Comparison of ENCODE assay signal across 9 mouse cellular contexts in genomic region chr4:137942782-137943486, GRCm38 (mm10). TPM values are rescaled to one million over a fixed set of nuclear protein-coding genes. Genes with fewer than 3 reads are reported as not detected.
DNase-seq lines count a peak whose midpoint lies in the region; ATAC-seq lines count a peak whose summit lies in the region.
"Had no signal": no experiment of that assay in that cellular context is flagged by ENCODE, and none has a peak within 500 bp of the region (broad histone marks: within the 10 kb centered on the region; RNA-seq: fewer than 3 reads in every experiment).

No protein-coding gene starts in this region.

- H3K4me3 ChIP-seq in liver, embryonic 13.5 days (replicated peaks), result no peak overlapping the region
- no peak overlapping the region for H3K4me3 ChIP-seq in embryonic facial prominence, embryonic 10.5 days
- no peak overlapping the region for H3K4me3 ChIP-seq in midbrain, embryonic 16.5 days (ENCODE audit: low read depth, low read length)

- H3K27ac ChIP-seq in liver, embryonic 13.5 days, result peak overlapping the region; percentile 30
- H3K27ac ChIP-seq in embryonic facial prominence, embryonic 10.5 days (replicated peaks), result 0 out of 2 replicates have a peak overlapping the region, but pooled peaks have one; percentile 3
- peak overlapping the region; percentile 43 for H3K27ac ChIP-seq in midbrain, embryonic 16.5 days (ENCODE audit: low read length)

- H3K27me3 ChIP-seq in liver, embryonic 13.5 days, result no peaks in the 10 kb centered on the region
- no peaks in the 10 kb centered on the region for H3K27me3 ChIP-seq in embryonic facial prominence, embryonic 10.5 days (replicated peaks; ENCODE audit: low read depth, poor library complexity, severe bottlenecking)
- no peaks in the 10 kb centered on the region for H3K27me3 ChIP-seq in midbrain, embryonic 16.5 days (ENCODE audit: control insufficient read depth, insufficient read depth, low read depth, low read length)

- H3K9ac ChIP-seq in liver, embryonic 13.5 days, result no peak overlapping the region
- no peak overlapping the region; the same call in 1 of the 2 replicates for H3K9ac ChIP-seq in midbrain, embryonic 16.5 days (ENCODE audit: low read depth, low read length)

- no peaks in the 10 kb centered on the region for H3K9me3 ChIP-seq in liver, embryonic 13.5 days (replicated peaks)
- H3K9me3 ChIP-seq in embryonic facial prominence, embryonic 10.5 days, result no peaks in the 10 kb centered on the region
- no peaks in the 10 kb centered on the region; the same call in 1 of the 2 replicates for H3K9me3 ChIP-seq in midbrain, embryonic 16.5 days (replicated peaks; ENCODE audit: control insufficient read depth, low read length, poor library complexity, severe bottlenecking)

- ATAC-seq in frontal cortex, adult (ENCODE audit: low TSS enrichment), result peak; percentile 41; the same call in 1 of the 2 replicates
- ATAC-seq in liver, embryonic 13.5 days (ENCODE audit: low read depth), result no peak
- no peak for ATAC-seq in midbrain, embryonic 16.5 days
- no peak for ATAC-seq in monocyte, adult 5-6 weeks (replicated peaks; ENCODE audit: insufficient number of reproducible peaks, low FRiP score, low TSS enrichment, poor library complexity, severe bottlenecking)

- WGBS in liver, embryonic 13.5 days (ENCODE audit: insufficient replicate concordance), result 70% methylated on average over 9 of the region's 9 CpGs
- WGBS in embryonic facial prominence, embryonic 10.5 days, result 61% methylated on average over 9 of the region's 9 CpGs
- WGBS in midbrain, embryonic 16.5 days, result 33% methylated on average over 9 of the region's 9 CpGs

- H3K36me3 ChIP-seq in liver, embryonic 13.5 days, result peaks cover 54% of the 10 kb centered on the region
- peaks cover 99% of the 10 kb centered on the region for H3K36me3 ChIP-seq in embryonic facial prominence, embryonic 10.5 days (replicated peaks)
- peaks cover 14% of the 10 kb centered on the region for H3K36me3 ChIP-seq in midbrain, embryonic 16.5 days (ENCODE audit: control insufficient read depth, insufficient read depth, low read length)

- no peak for DNase-seq in frontal cortex, postnatal 25 days (ENCODE audit: low spot score in 2 of 2)
- DNase-seq in liver, embryonic 13.5 days, result no peak
- no peak for DNase-seq in liver
- DNase-seq in embryonic facial prominence, embryonic 10.5 days (ENCODE audit: low spot score), result no peak
- DNase-seq in adrenal gland, postnatal 10 days, result no peak
- DNase-seq: kidney, adult 8-10 months had no signal

- no peak overlapping the region for H3K4me2 ChIP-seq in liver, embryonic 13.5 days
- no peak overlapping the region for H3K4me2 ChIP-seq in midbrain, embryonic 16.5 days (ENCODE audit: low read length)

- peaks cover 25% of the 10 kb centered on the region for H3K4me1 ChIP-seq in liver, embryonic 13.5 days (replicated peaks)
- peaks cover 7% of the 10 kb centered on the region; the same call in 1 of the 2 replicates for H3K4me1 ChIP-seq in embryonic facial prominence, embryonic 10.5 days
- H3K4me1 ChIP-seq in midbrain, embryonic 16.5 days (ENCODE audit: control insufficient read depth, insufficient read depth, low read length), result peaks cover 17% of the 10 kb centered on the region

RNA-seq across cellular contexts. Expression of gene Eif4g3, which starts 49.9 kb away (rescaled TPM):
- 7.3 and 7.9 TPM in 2 replicates for polyA plus RNA-seq in liver, embryonic 13.5 days (2015; fragmentation: Nextera tagmentation; extraction: Ambion mirVana)
- 39.7 and 41.9 TPM in 2 replicates for polyA plus RNA-seq in embryonic facial prominence, embryonic 10.5 days (2016; fragmentation: Nextera tagmentation; extraction: Ambion mirVana)
- 48.7 and 54.1 TPM in 2 replicates for polyA plus RNA-seq in midbrain, embryonic 16.5 days (2015; fragmentation: Nextera tagmentation; extraction: Ambion mirVana)
- 10 to 100 TPM; 72.1 to 93.7 TPM for total RNA-seq in adrenal gland, postnatal 10 days (2021)
- 94.4 to 146 TPM (median 114 TPM) in 3 replicates for total RNA-seq in monocyte, adult 5-6 weeks (2017)
